Mouse (Mus musculus) adrenal gland, adult 2 months (tissue): ENCODE data around the gene Dzip1l. TPM values are rescaled to one million over a fixed set of nuclear protein-coding genes. Genes with fewer than 3 reads are reported as not detected.

ENCODE experiments used
- DNase-seq: peaks from one replicate; pipeline ENCODE4 v3.0.0; 2021
- long read RNA-seq: library from polyadenylated mRNA; stranded (forward); transcript quantifications from one replicate; pipeline ENCODE4 v2.0.0, GENCODE M21; 2021
- polyA plus RNA-seq: library from polyadenylated mRNA; depleted of rRNA; stranded (reverse); fragments of >200 nt; gene quantifications from 2 replicates; pipeline ENCODE4 v1.2.3, GENCODE M21; 2012; rRNA removed
- total RNA-seq, 2 experiments: library from RNA; stranded (reverse); gene quantifications; 2 replicates each; pipeline ENCODE4 v1.2.3; 2021

The Dzip1l gene
- total RNA-seq (1 to 10 TPM; 3.7 to 6.8 TPM), polyA plus RNA-seq (2.5 and 4.0 TPM in 2 replicates)
- long read RNA-seq, full-length matches to known transcripts: 2 of 4 reads
- long read RNA-seq, partial matches to known transcripts: 1 of 4 reads
- long read RNA-seq, other reads (novel, unspliced or antisense): 1 of 4 reads

GRCm38 (mm10) chr9:99629281-99630011 lies at the start of gene Dzip1l:
TSS of gene Dzip1l (plus strand) at chr9:99629496.
- peak; percentile 78 for DNase-seq

DNA sequence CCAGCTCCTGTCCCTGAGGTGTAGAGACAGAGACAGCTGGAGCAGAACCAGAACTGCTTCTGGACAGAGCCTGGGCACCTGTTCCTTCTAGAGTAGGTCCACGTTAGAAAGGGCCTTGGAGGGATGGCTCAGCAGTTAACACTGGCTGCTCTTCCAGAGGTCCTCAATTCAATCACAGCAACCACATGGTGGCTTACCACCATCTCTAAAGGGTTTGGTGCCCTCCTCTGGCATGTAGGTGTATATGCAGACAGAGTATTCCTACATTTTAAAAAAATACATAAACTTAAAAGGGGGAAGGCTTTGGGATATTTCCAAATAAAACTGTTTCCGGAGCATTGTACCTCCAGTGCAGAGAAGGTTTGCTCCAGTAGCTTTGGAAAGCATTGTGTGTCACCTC lies 48.6 kb upstream of the Dzip1l start:
- DNase-seq: peak; percentile 40

- peak; percentile 64 for DNase-seq
Observed at GRCm38 (mm10) chr9:99587505-99588202, 41.6 kb upstream of the Dzip1l start.

GRCm38 (mm10) chr9:99591144-99591543 lies 38.2 kb upstream of the Dzip1l start:
- no peak for DNase-seq

- peak; percentile 18 for DNase-seq
Observed at GRCm38 (mm10) chr9:99599127-99599526, 30.2 kb upstream of the Dzip1l start.

- DNase-seq: no peak
Observed at GRCm38 (mm10) chr9:99603566-99603965, 25.7 kb upstream of the Dzip1l start.

DNA sequence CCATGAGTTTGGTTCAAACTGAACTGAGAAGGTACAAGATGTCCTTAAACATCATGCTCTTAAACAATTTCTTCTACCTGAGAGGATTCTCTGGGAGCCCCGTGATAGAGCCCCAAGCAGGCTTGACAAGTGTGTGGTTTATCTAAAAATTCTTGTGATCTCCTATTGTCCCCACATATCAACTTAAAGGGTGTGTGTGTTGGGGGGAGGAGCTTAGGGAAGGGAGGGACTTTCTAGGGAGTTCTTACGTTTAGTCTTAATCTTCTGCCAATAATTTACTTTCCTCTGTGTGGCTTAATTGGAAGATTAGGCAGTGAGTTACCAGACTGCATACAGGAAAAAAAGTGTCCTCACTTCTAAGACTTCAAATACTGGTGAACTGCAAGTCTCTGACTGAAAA lies 17.1 kb upstream of the Dzip1l start, which contains the start of gene A4gnt:
Gene A4gnt, plus strand, starts transcription at position 301 of the 400 bp plus-strand sequence.
- no peak for DNase-seq

- no peak for DNase-seq
Observed at GRCm38 (mm10) chr9:99619688-99620087, 9.6 kb upstream of the Dzip1l start.

DNA sequence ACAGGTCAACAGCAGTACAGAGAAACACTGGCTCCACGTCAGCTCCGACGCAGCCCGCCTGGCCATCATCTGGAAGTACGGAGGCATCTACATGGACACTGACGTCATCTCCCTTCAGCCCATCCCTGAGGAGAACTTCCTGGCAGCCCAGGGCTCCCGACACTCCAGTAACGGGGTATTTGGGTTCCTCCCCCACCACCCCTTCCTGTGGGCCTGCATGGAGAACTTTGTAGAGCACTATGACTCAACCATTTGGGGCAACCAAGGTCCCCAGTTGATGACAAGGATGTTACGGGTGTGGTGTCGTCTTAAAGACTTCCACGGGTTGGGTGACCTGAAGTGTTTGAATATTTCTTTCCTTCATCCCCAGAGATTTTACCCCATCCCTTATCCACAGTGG lies 9.1 kb upstream of the Dzip1l start:
- DNase-seq: no peak

DNA sequence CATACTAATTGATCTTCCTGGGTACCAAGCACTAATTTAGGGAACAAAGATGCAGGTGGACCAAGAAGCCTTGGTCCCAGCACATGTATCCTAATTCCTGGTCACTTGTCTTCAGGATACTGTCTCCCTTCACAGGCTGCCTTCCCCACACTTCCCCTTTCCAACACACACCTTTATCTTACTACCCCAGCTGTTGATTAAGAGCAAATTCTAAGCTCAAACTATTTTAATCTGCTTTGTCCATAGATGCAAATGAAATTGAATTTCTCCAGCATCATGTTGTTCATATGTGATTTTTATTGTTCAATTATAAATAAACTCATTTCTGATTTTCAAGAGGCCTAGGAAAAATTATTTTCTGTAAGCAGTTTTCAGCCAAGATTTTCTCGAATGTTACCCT lies 7.3 kb upstream of the Dzip1l start:
- DNase-seq: no peak

DNA sequence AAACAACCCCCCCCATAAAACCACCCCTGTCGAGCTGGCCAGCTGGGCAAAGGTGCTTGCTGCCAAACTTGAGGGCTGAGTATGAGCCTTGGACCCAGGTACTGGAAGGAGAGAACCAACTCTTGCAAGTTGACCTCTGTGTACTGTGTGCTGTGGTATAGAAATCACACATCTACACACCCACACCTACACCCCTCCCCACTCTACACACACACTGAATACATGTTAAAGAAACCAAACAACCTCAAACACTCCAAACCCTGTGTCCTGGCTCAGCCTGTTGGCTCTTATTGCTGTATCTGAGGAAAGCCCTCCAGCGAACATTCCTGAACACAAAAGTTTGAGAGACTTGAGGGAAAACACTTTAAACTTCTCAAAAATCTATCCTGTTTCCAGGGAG lies 6.3 kb upstream of the Dzip1l start:
- DNase-seq: no peak

DNA sequence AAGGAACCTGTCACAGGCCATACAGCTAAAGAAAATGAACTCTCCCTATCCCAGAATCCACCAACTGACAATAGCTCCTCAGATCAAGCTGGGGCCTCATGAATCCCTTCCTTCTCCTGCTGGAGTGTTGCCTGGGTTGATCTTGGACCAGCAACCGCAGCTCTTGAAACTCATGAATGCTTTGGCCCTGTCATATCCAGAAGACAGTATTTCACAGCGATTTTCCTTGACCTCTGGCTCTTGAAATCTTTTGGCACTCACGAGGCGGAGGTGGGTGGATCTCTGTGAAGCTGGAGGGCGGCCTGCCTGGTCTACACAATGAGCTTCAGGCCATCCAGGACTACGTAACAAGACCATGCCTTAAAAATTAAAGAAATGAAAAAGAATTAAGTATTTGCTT lies 5.2 kb upstream of the Dzip1l start:
- DNase-seq: peak; percentile 80

DNA sequence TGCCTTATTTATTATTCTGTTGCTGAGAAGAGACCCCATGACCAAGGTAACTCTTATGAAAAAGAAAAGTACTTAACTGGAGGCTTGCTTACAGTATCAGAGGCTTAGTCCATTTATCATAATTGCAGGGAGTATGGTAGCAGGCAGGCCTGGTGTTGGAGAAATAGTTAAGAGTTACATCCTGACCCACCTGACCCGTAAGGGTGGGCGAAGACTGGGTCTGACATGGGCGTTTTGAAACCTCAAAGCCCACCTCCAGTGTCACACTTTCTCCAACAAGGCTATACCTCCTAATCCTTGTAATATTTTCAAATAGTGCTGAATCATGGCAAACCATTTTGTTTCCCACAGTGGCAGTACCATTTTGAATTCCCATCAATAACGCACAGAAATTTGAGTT lies 715 bp upstream of the Dzip1l start:
- DNase-seq: no peak

GRCm38 (mm10) chr9:99630071-99630470 lies 775 bp downstream of the Dzip1l start:
- peak; percentile 32 for DNase-seq

DNA sequence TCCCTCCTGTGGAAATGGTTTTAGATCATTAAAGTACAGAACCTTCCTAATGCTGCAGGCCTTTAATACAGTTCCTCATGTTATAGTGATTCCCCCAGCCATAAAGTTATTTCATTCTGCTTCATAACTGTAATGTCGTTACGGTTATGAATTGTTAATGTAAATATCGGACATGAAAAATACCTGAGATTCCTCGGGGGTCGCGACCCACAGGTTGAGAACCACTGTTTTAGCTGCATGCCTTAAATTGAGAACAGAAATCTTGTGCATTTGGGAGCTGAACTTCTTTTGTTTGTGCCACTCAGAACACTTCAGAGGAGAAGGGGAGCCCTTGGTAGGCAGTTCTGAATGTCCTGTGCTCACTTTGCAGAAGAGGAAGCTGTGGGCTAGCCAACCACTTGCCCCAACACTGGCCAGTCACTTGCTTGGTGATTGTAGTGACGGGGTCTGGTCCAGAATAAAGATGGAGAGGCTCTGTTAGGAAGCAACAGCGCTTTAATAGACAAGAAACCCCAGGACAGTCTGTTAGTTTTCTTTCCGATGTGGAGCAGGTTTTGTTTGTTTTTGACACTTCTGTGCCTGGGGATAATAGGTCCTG lies 1.3 kb downstream of the Dzip1l start:
- DNase-seq: no peak

DNA sequence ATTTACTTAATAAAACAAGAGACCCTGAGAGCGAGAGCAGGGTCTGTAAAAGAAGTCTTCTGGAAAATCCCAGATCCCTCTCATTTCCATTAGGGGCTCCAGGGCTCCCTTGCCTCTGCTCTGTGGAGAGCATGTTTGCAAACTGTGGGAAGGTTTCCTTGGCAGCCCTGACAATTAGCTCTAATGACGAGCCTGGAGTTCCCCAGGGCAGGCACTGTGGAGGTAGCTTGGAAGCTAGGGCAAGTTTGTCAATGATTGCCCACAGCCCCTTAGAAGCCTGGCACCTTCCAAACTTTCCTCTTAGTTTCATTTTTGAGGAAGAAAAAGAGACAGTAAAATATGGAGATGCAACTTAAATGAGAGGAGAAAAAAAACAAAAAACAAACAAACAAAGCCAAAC lies 2.5 kb downstream of the Dzip1l start:
- DNase-seq: no peak

DNA sequence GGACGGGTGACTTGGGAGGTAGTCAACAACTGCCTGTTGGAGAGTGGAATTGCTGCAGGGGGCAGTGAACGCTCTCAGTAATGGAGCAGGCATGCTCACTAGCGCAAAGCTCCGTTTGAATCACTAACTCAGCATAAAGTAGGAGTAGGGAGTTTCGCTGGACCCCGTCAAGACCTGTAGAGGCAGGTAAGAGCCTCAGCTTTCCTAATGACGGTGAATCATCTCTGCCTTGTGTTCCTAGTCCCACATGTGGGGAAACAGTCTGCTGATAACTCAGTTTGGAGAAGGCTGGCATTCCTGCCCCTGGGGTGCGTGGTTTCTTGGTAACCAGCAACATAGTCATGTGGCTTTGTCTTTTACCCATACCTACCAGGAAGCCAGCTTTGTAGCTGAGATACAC lies 3.0 kb downstream of the Dzip1l start:
- DNase-seq: no peak

- DNase-seq: no peak
Observed at GRCm38 (mm10) chr9:99636776-99637175, 7.5 kb downstream of the Dzip1l start.

- no peak for DNase-seq
Observed at GRCm38 (mm10) chr9:99637227-99637626, 7.9 kb downstream of the Dzip1l start.

DNA sequence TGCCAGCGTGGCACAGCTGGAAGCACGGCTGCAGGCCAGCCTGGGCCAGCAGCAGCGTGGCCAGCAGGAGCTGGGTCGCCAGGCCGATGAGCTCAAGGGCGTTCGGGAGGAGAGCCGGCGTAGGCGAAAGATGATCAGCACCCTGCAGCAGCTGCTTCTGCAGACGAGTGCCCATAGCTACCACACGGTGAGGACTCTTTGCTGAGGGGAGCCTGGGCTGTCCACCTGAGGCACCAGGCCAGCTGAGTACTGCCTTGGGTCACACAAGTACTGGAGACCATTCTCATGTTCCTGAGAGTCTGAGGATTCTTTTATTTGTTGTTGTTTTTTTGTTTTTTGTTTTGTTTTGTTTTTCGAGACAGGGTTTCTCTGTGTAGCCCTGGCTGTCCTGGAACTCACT lies 8.4 kb downstream of the Dzip1l start:
- no peak for DNase-seq

DNA sequence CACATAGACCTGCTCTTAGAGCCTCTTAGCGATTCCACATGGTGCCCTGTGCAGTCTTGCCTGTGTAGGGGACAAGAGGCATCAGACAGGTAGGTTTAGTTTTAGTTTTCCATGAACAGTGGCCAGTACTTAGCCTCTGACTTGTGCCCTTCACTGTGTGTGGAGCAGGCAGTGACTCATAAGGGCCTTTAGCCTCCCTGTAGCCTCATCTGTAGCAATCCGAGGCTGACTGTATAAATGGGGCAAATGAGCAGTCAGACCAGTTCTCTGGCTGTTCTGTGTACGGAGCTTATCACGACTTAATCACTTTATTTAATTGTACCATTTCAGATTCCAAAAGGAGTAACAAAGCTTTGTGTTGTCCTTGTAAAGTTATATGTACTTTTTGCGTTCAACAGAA lies 10.7 kb downstream of the Dzip1l start:
- DNase-seq: peak; percentile 42

DNA sequence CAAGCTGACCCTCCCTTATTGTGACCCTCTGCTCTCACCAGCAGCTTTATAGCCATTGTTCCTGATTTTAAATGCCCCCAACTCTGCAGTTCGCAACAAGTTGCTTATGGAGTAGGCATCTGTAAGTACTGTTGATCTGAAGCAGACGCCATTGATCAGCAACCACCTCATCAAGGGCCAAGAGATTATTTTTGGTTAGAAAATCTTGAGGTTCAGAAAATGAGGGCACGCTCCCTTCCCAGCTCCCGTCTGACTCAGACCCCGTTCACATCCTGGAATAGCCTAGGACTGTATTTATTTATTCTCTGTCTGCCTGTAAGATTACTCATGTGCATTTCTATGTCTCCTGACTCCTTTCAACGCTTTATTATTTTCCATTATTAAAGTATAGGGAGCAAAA lies 16.1 kb downstream of the Dzip1l start:
- no peak for DNase-seq

- DNase-seq: no peak
Observed at GRCm38 (mm10) chr9:99646102-99646501, 16.8 kb downstream of the Dzip1l start.
